Mouse (Mus musculus) frontal cortex, postnatal 10 days (tissue): ENCODE measurements around the gene Gm5965.
"Not testable (repeated sequence)": the region's sequence is repeated elsewhere in the genome, so short reads cannot be mapped to it uniquely, and the experiment has no call there.

Source experiments
- DNase-seq, 2 experiments: peaks; one replicate each; pipeline ENCODE4 v3.0.0; 2022; ENCODE audit warnings: low spot score in 2 of 2, mixed read lengths in 1 of 2

The Gm5965 gene

DNA sequence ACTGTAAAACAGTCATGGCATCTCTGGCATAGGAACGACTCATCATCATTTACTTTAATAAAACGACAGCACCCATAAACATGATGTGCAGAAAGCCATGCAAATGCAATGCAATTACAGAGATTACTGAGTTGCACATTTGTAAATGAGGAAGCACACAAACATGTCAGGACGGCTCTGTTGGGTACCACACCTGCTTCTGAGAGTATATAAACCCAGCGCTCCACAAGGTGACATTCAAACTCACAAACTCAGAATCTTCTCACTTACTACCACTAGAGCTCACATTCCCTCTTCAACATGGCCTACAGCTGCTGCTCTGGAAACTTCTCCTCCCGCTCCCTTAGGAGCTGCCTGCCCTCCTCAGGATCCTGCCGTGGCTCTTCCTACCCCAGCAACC lies at the start of gene Gm5965:
Gm5965 (plus strand) TSS at position 301 of the 400 bp plus-strand sequence.
- DNase-seq = no peak

DNA sequence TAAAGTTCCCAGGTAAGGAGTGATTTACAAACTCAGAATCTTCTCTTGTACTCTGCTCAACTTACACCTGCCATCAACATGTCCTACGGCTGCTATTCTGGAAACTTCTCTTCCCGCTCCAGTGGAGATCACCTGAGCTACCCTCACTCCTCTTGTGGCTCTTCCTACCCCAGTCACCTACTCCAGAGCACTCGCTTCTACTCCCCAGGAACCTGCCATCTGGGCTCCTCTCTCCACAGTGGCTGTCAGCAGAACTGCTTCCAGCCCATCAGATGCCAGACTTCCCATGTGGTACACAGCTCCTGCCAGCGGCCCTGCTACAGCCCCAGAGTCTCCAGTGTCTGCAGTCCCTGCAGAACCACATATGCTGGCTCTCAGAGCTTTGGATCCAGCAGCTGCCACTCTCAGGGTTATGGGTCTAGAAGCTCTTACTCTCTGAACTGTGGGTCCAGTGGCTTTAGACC lies 48.9 kb upstream of the Gm5965 start, which contains the start of gene Krtap13-1:
Krtap13-1 (plus strand) TSS at position 51 of the 464 bp plus-strand sequence.
- no peak for DNase-seq

GRCm38 (mm10) chr16:88735391-88735790 lies 42.3 kb upstream of the Gm5965 start:
- no peak for DNase-seq

GRCm38 (mm10) chr16:88744750-88745340 lies 32.9 kb upstream of the Gm5965 start:
- DNase-seq = no peak

GRCm38 (mm10) chr16:88747943-88748342 lies 29.8 kb upstream of the Gm5965 start:
- DNase-seq = no peak

DNA sequence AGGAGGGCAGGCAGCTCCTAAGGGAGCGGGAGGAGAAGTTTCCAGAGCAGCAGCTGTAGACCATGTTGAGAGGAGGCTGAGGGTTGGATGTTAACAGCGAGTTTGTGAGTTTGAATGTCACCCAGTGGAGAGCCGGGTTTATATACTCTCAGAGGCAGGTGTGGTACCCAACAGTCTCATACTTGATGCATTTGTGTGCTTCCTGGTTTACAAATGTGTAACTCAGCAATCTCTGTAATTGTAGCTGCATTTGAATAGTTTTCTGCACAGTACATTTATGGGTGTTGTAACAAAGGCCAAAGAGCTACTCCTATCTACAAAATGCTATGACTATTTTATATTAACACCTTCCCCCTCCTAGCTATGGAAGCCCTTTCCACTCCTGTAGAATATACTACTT lies 26.2 kb upstream of the Gm5965 start, which contains the start of gene Krtap13:
Krtap13 (minus strand) TSS at position 101 of the 400 bp plus-strand sequence.
- DNase-seq = not testable (repeated sequence)

GRCm38 (mm10) chr16:88758547-88758946 lies 19.1 kb upstream of the Gm5965 start, which contains the start of gene 2310034C09Rik:
2310034C09Rik (plus strand) TSS chr16:88758847.
- DNase-seq = not testable (repeated sequence)

DNA sequence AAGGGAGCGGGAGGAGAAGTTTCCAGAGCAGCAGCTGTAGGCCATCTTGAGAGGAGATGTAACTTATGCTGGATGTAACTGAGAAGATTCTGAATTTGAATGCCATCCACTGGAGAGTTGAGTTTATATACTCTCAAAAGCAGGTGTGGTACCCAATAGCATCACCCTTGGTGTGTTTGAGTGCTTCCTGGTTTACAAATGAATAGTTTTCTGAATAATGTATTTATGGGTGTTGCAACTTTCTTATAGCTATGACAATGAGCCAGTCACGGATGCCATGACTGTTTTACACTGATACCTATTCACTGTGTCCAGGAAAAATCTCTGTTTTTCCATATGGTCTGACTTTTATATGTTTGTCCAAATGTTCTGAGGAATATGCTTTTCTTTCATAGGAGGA lies 3.6 kb upstream of the Gm5965 start, which contains the start of gene 2310057N15Rik:
2310057N15Rik (minus strand) TSS at position 101 of the 400 bp plus-strand sequence.
- DNase-seq = no peak

GRCm38 (mm10) chr16:88786786-88787185 lies 9.1 kb downstream of the Gm5965 start:
- no peak for DNase-seq

DNA sequence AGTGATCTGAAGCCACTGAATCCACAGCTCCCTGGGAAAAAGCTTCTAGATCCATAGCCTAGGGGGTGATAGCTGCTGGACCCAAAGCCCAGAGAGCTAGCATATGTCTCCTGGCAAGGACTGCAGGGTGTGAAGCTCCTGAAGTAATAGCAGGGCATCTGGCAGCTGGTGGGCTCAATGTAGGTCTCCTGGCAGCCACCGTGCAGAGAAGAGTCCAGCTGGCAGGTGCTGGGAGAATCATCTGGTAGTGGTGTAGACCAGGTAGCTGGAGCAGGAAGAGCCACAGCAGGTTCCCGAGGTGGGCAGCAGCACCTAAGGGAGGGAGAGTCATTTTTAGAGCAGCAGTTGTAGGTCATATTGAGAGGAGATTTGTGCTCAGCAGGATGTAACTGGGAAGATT lies 34.1 kb downstream of the Gm5965 start, which contains the start of gene Gm20741:
Gm20741 (minus strand) TSS at position 394 of the 400 bp plus-strand sequence.
- no peak for DNase-seq

- DNase-seq = no peak
Observed at GRCm38 (mm10) chr16:88820066-88820465, 42.4 kb downstream of the Gm5965 start, which contains the start of gene Krtap15. Krtap15 (plus strand) TSS chr16:88820215.

GRCm38 (mm10) chr16:88823736-88824135 lies 46.0 kb downstream of the Gm5965 start:
- no peak for DNase-seq

GRCm38 (mm10) chr16:88826095-88826652 lies 48.5 kb downstream of the Gm5965 start, which contains the start of gene Krtap14:
Krtap14 (minus strand) TSS chr16:88826145.
- no peak for DNase-seq

DNA sequence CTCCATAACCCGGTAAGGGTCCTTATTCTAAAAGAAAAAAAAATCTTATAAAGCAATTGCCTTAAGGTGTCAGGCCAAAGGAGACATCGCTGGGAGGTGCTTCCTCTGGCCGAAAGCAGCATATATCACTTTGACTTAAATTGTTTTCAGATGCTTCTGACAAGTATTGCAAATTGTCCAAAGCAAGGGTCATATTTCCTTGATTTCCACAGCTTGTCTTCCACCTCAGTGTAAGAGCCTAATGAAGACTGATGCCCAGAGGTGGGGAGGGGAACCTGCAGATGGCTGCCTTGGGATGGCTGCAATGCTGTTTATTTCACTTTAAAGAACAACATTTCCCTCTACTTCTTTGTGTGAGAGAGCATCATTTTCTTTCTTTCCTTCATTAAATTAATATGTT lies 49.3 kb downstream of the Gm5965 start:
- DNase-seq = no peak
